Comparison of ENCODE assay signal across 12 mouse cellular contexts in genomic region chr1:87813681-87814080, GRCm38 (mm10). TPM values are rescaled to one million over a fixed set of nuclear protein-coding genes. Genes with fewer than 3 reads are reported as not detected.
A peak's percentile ranks its signal among the peaks of the same experiment; 100 is the strongest.
DNase-seq lines count a peak whose midpoint lies in the region; ATAC-seq lines count a peak whose summit lies in the region.
"Had no signal": no experiment of that assay in that cellular context is flagged by ENCODE, and none has a peak within 500 bp of the region (broad histone marks: within the 10 kb centered on the region; RNA-seq: fewer than 3 reads in every experiment).

No protein-coding gene starts in this region.

- H3K4me2 ChIP-seq in midbrain, embryonic 13.5 days (replicated peaks) = no peak overlapping the region

- H3K9me3 ChIP-seq in midbrain, embryonic 13.5 days = no peaks in the 10 kb centered on the region

- 23% methylated on average over 7 of the region's 7 CpGs for WGBS in macrophage (ENCODE audit: missing documents)
- 85% methylated on average over 7 of the region's 7 CpGs for WGBS in midbrain, embryonic 13.5 days

- H3K79me2 ChIP-seq in macrophage (ENCODE audit: inconsistent target) = no peaks in the 10 kb centered on the region

- H3K4me3 ChIP-seq in macrophage (ENCODE audit: inconsistent target) = no peak overlapping the region
- no peak overlapping the region for H3K4me3 ChIP-seq in midbrain, embryonic 13.5 days (replicated peaks)
- H3K4me3 ChIP-seq: heart, adult 2 months; myocyte had no signal

- no peaks in the 10 kb centered on the region for H3K4me1 ChIP-seq in midbrain, embryonic 13.5 days (replicated peaks)

- H3K27me3 ChIP-seq in midbrain, embryonic 13.5 days = no peaks in the 10 kb centered on the region

- peak overlapping the region; percentile 46 for H3K27ac ChIP-seq in macrophage
- H3K27ac ChIP-seq in midbrain, embryonic 13.5 days = no peak overlapping the region

- peak; percentile 29 for ATAC-seq in activated CD4-positive, CD25-positive, alpha-beta regulatory T cell, adult 4 months
- ATAC-seq in erythroblast, adult 5-6 weeks (replicated peaks; ENCODE audit: low FRiP score, poor library complexity, severe bottlenecking) = no peak
- ATAC-seq in midbrain, embryonic 13.5 days = no peak
- ATAC-seq: hindbrain, embryonic 16.5 days; lung, postnatal 0 days had no signal

- no peaks in the 10 kb centered on the region for H3K36me3 ChIP-seq in macrophage (ENCODE audit: inconsistent target)
- no peaks in the 10 kb centered on the region for H3K36me3 ChIP-seq in midbrain, embryonic 13.5 days

- DNase-seq in kidney, adult 9 months = peak; percentile 14
- DNase-seq in kidney, postnatal 10 days = no peak
- DNase-seq in cerebellum, adult 9-10 months = peak; percentile 38
- DNase-seq: thymus, adult 2 months had no signal

- H3K9ac ChIP-seq in midbrain, embryonic 13.5 days (replicated peaks) = no peak overlapping the region

RNA-seq across cellular contexts. Expression of gene Sag, which starts 10.2 kb away (rescaled TPM):
- 1 to 10 TPM; 2.7 to 5.4 TPM for polyA plus RNA-seq in activated CD4-positive, CD25-positive, alpha-beta regulatory T cell, adult 4 months (2017; shearing (Covaris generic))
- 10 to 100 TPM in 16 of 26 experiments, 1 to 10 TPM in 9, under 1 TPM in 1; 0.96 to 24.1 (median 11.8) TPM for total RNA-seq in macrophage (2018; cell fraction: chromatin; rRNA removed)
- total RNA-seq in macrophage (2018; cell fraction: cytosol; rRNA removed) = under 1 TPM; 0.11 to 0.80 (median 0.37) TPM
- 10 to 100 TPM in 1 of 26 experiments, 1 to 10 TPM in 24, under 1 TPM in 1; 0.35 to 12.0 (median 4.4) TPM for total RNA-seq in macrophage (2018; cell fraction: nucleus; rRNA removed)
- 0.50 to 0.83 TPM (median 0.62 TPM) in 3 replicates for polyA plus RNA-seq in macrophage (2018)
- 0.21 TPM in 1 of 2 replicates, not detected in the other for total RNA-seq in erythroblast, adult 5-6 weeks (2015; ENCODE audit: low replicate concordance)
- 0.56 and 3.7 TPM in 2 replicates for total RNA-seq in erythroblast, adult 5-6 weeks (2017; ENCODE audit: low replicate concordance)
- polyA plus RNA-seq in midbrain, embryonic 13.5 days (2015; fragmentation: Nextera tagmentation; extraction: Ambion mirVana) = 2.5 and 3.2 TPM in 2 replicates

RNA-seq across cellular contexts. Expression of gene Dgkd, which starts 39.4 kb away (rescaled TPM):
- 10 to 100 TPM; 30.4 to 31.9 TPM for polyA plus RNA-seq in activated CD4-positive, CD25-positive, alpha-beta regulatory T cell, adult 4 months (2017; shearing (Covaris generic))
- total RNA-seq in macrophage (2018; cell fraction: chromatin; rRNA removed) = 100 to 1,000 TPM in 20 of 26 experiments, 10 to 100 TPM in 6; 34.5 to 425 (median 135) TPM
- total RNA-seq in macrophage (2018; cell fraction: cytosol; rRNA removed) = 10 to 100 TPM; 22.3 to 84.2 (median 40.3) TPM
- total RNA-seq in macrophage (2018; cell fraction: nucleus; rRNA removed) = 100 to 1,000 TPM in 9 of 26 experiments, 10 to 100 TPM in 17; 36.1 to 233 (median 76.6) TPM
- 33.2 to 62.9 TPM (median 58.3 TPM) in 3 replicates for polyA plus RNA-seq in macrophage (2018)
- total RNA-seq in erythroblast, adult 5-6 weeks (2015; ENCODE audit: low replicate concordance) = 11.9 and 12.1 TPM in 2 replicates
- total RNA-seq in erythroblast, adult 5-6 weeks (2017; ENCODE audit: low replicate concordance) = 10.2 and 26.8 TPM in 2 replicates
- polyA plus RNA-seq in midbrain, embryonic 13.5 days (2015; fragmentation: Nextera tagmentation; extraction: Ambion mirVana) = 41.2 and 43.7 TPM in 2 replicates

RNA-seq across cellular contexts. Expression of gene Atg16l1, which starts 58.0 kb away (rescaled TPM):
- 10 to 100 TPM; 14.7 to 18.7 TPM for polyA plus RNA-seq in activated CD4-positive, CD25-positive, alpha-beta regulatory T cell, adult 4 months (2017; shearing (Covaris generic))
- 100 to 1,000 TPM in 23 of 26 experiments, 10 to 100 TPM in 3; 85.9 to 320 (median 236) TPM for total RNA-seq in macrophage (2018; cell fraction: chromatin; rRNA removed)
- 10 to 100 TPM in 25 of 26 experiments, 1 to 10 TPM in 1; 8.6 to 27.9 (median 18.3) TPM for total RNA-seq in macrophage (2018; cell fraction: cytosol; rRNA removed)
- 100 to 1,000 TPM in 11 of 26 experiments, 10 to 100 TPM in 15; 33.0 to 174 (median 85.8) TPM for total RNA-seq in macrophage (2018; cell fraction: nucleus; rRNA removed)
- 11.7 to 21.9 TPM (median 21.3 TPM) in 3 replicates for polyA plus RNA-seq in macrophage (2018)
- 38.9 and 57.8 TPM in 2 replicates for total RNA-seq in erythroblast, adult 5-6 weeks (2015; ENCODE audit: low replicate concordance)
- 73.7 and 95.3 TPM in 2 replicates for total RNA-seq in erythroblast, adult 5-6 weeks (2017; ENCODE audit: low replicate concordance)
- polyA plus RNA-seq in midbrain, embryonic 13.5 days (2015; fragmentation: Nextera tagmentation; extraction: Ambion mirVana) = 57.6 and 62.4 TPM in 2 replicates
